Mouse (Mus musculus) liver, embryonic 16.5 days (tissue): ENCODE results near the gene Palm3. TPM values are rescaled to one million over a fixed set of nuclear protein-coding genes. Genes with fewer than 3 reads are reported as not detected.

Source experiments
- ATAC-seq: fragments of 200-750 bp; cut with Nextera tagmentation; 2 replicates; pipeline ENCODE4 v1.8.0; 2017; ENCODE audit warnings: low read depth, mild to moderate bottlenecking, moderate number of reproducible peaks, moderate library complexity
- H3K27ac ChIP-seq: fragments of 300-500 bp; sonication (generic); 2 replicates; pipeline ENCODE4 v1.5.1; 2014; ENCODE audit warnings: mild to moderate bottlenecking, low read length
- H3K27me3 ChIP-seq: fragments of 300-500 bp; sonication (generic); 2 replicates; pipeline ENCODE4 v1.6.1; 2014; ENCODE audit warnings: low read depth, low read length, mixed read lengths; ENCODE audit not compliant: control insufficient read depth, insufficient read depth
- H3K36me3 ChIP-seq: fragments of 300-500 bp; sonication (generic); 2 replicates; pipeline ENCODE4 v1.6.1; 2014; ENCODE audit warnings: mild to moderate bottlenecking; ENCODE audit not compliant: control insufficient read depth, insufficient read depth
- H3K4me1 ChIP-seq: fragments of 300-500 bp; sonication (generic); 2 replicates; pipeline ENCODE4 v1.6.1; 2014; ENCODE audit warnings: low read depth, low read length, mixed read lengths; ENCODE audit not compliant: control insufficient read depth
- H3K4me2 ChIP-seq: fragments of 300-500 bp; sonication (generic); 2 replicates; pipeline ENCODE4 v1.6.1; 2014; ENCODE audit warnings: low read depth, low read length, mixed read lengths
- H3K4me3 ChIP-seq: fragments of 300-500 bp; sonication (generic); 2 replicates; pipeline ENCODE4 v1.5.1; 2014; ENCODE audit warnings: low read depth, mild to moderate bottlenecking, low read length
- H3K9ac ChIP-seq: fragments of 300-500 bp; sonication (generic); 2 replicates; pipeline ENCODE4 v1.6.1; 2014; ENCODE audit warnings: low read depth, low read length
- H3K9me3 ChIP-seq: fragments of 300-500 bp; sonication (generic); replicated peaks from 2 replicates; pipeline ENCODE4 v1.6.1; 2016; ENCODE audit warnings: low read length; ENCODE audit not compliant: control insufficient read depth
- WGBS: fragments of 180-500 bp; shearing (Covaris S2); extraction: QIAGEN DNeasy Blood & Tissue Kit; methylation state at CpG from one replicate; pipeline ENCODE4 v1.1.7; 2014; ENCODE audit not compliant: insufficient replicate concordance; 5-methylcytosine and 5-hydroxymethylcytosine counted together
- microRNA counts: library from miRNA; unstranded; fragments of <30 nt; microRNA quantifications from one replicate; lab custom pipeline; 2016
- microRNA-seq: library from miRNA; unstranded; fragments of <30 nt; microRNA quantifications from one replicate; pipeline ENCODE4, GENCODE M21; 2016
- polyA plus RNA-seq: library from polyadenylated mRNA; unstranded; fragments of >200 nt; fragmentation: Nextera tagmentation; extraction: Ambion mirVana; gene quantifications from 2 replicates; pipeline ENCODE4 v1.2.1, GENCODE M21; 2015

Gene Palm3
- polyA plus RNA-seq, 1 experiment from 2014 or later: 0.15 TPM

GRCm38 (mm10) chr8:84072321-84072720 lies 51.0 kb downstream of the Palm3 start:
- H3K27me3 ChIP-seq: no peaks in the 10 kb centered on the region
- H3K36me3 ChIP-seq: no peaks in the 10 kb centered on the region; the same call in 1 of the 2 replicates
- H3K4me2 ChIP-seq: no peak overlapping the region
- ATAC-seq: no peak
- no peak overlapping the region for H3K4me3 ChIP-seq
- WGBS: 78% methylated on average over 10 of the region's 10 CpGs
- H3K9ac ChIP-seq: no peak overlapping the region
- peaks cover 23% of the 10 kb centered on the region for H3K4me1 ChIP-seq
- no peak overlapping the region for H3K27ac ChIP-seq
- H3K9me3 ChIP-seq: no peaks in the 10 kb centered on the region

- no peak for ATAC-seq
- Histone ChIP-seq H3K4me2 (no peak overlapping the region), H3K4me3 (no peak overlapping the region), H3K27ac (no peak overlapping the region), H3K9me3 (no peaks in the 10 kb centered on the region), H3K4me1 (peaks cover 12% of the 10 kb centered on the region), H3K9ac (no peak overlapping the region), H3K36me3 (no peaks in the 10 kb centered on the region; the same call in 1 of the 2 replicates), H3K27me3 (no peaks in the 10 kb centered on the region)
- 62% methylated on average over 10 of the region's 10 CpGs for WGBS
Observed at GRCm38 (mm10) chr8:84073230-84073976, 52.1 kb downstream of the Palm3 start.

GRCm38 (mm10) chr8:84076412-84076811 lies 55.1 kb downstream of the Palm3 start:
- no peak overlapping the region for H3K4me3 ChIP-seq
- no peak overlapping the region for H3K9ac ChIP-seq
- H3K4me2 ChIP-seq: no peak overlapping the region
- H3K9me3 ChIP-seq: no peaks in the 10 kb centered on the region
- no peak overlapping the region for H3K27ac ChIP-seq
- WGBS: 58% methylated on average over 1 of the region's 1 CpGs
- no peaks in the 10 kb centered on the region for H3K27me3 ChIP-seq
- H3K36me3 ChIP-seq: peaks cover 2% of the 10 kb centered on the region; the same call in 1 of the 2 replicates
- H3K4me1 ChIP-seq: no peaks in the 10 kb centered on the region; the same call in 1 of the 2 replicates
- ATAC-seq: no peak

- no peak overlapping the region for H3K4me2 ChIP-seq
- H3K36me3 ChIP-seq: peaks cover 2% of the 10 kb centered on the region; the same call in 1 of the 2 replicates
- WGBS: 82% methylated on average over 3 of the region's 3 CpGs
- no peaks in the 10 kb centered on the region for H3K9me3 ChIP-seq
- H3K27me3 ChIP-seq: no peaks in the 10 kb centered on the region
- no peaks in the 10 kb centered on the region; the same call in 1 of the 2 replicates for H3K4me1 ChIP-seq
- ATAC-seq: no peak
- no peak overlapping the region for H3K27ac ChIP-seq
- H3K9ac ChIP-seq: no peak overlapping the region
- H3K4me3 ChIP-seq: no peak overlapping the region
Observed at GRCm38 (mm10) chr8:84076849-84077248, 55.6 kb downstream of the Palm3 start.

- no peak overlapping the region for H3K9ac ChIP-seq
- WGBS: 67% methylated on average over 5 of the region's 5 CpGs
- H3K36me3 ChIP-seq: peaks cover 8% of the 10 kb centered on the region
- H3K9me3 ChIP-seq: no peaks in the 10 kb centered on the region
- ATAC-seq: no peak
- H3K27me3 ChIP-seq: no peaks in the 10 kb centered on the region
- H3K4me2 ChIP-seq: no peak overlapping the region
- no peak overlapping the region for H3K27ac ChIP-seq
- peaks cover 2% of the 10 kb centered on the region for H3K4me1 ChIP-seq
- no peak overlapping the region for H3K4me3 ChIP-seq
Observed at GRCm38 (mm10) chr8:84079206-84079605, 57.9 kb downstream of the Palm3 start.

MicroRNAs encoded within 50 kb of the gene (microRNA counts, 519-probe panel; counts per million panel counts)
- microRNA mmu-miR-1199 (lab: Ali Mortazavi, UCI): 60.7 counts per million

Small RNA genes within 50 kb of the gene (microRNA-seq; reads per million reads assigned to microRNA genes)
- gene Mir1199: 0.74 reads per million
- gene Mir8111: 3.0 reads per million, percentile 8 among the genes with 10 or more reads in this experiment

Other genes with a start within 250 kb of the Palm3 start
- 0.86 and 1.2 TPM in 2 replicates for gene Adgrl1, start 121.4 kb upstream of the Palm3 start, polyA plus RNA-seq
- gene Gm10644, start 66.3 kb upstream of the Palm3 start, polyA plus RNA-seq: 0.41 and 0.43 TPM in 2 replicates
- gene Asf1b, start 66.0 kb upstream of the Palm3 start, polyA plus RNA-seq: 108 and 110 TPM in 2 replicates
- 29.8 and 39.9 TPM in 2 replicates for gene Prkaca, start 48.5 kb upstream of the Palm3 start, polyA plus RNA-seq
- 3.6 and 3.9 TPM in 2 replicates for gene Samd1, start 23.8 kb upstream of the Palm3 start, polyA plus RNA-seq
- 0.56 and 0.58 TPM in 2 replicates for gene 1700067K01Rik, start 20.0 kb upstream of the Palm3 start, polyA plus RNA-seq
- 0.13 TPM in 1 of 2 replicates, not detected in the other for gene 2210011C24Rik, start 9.3 kb upstream of the Palm3 start, polyA plus RNA-seq
- 0.87 and 1.0 TPM in 2 replicates for gene Il27ra, start 21.1 kb downstream of the Palm3 start, polyA plus RNA-seq
- gene Rln3, start 23.5 kb downstream of the Palm3 start, polyA plus RNA-seq: 0.15 TPM in 1 of 2 replicates, not detected in the other
- gene Gm10643, start 43.7 kb downstream of the Palm3 start, polyA plus RNA-seq: 0.08 and 0.32 TPM in 2 replicates
- 2.0 and 2.7 TPM in 2 replicates for gene Rfx1, start 45.4 kb downstream of the Palm3 start, polyA plus RNA-seq
- 2.4 and 3.0 TPM in 2 replicates for gene Dcaf15, start 83.3 kb downstream of the Palm3 start, polyA plus RNA-seq
- 0.04 TPM in 1 of 2 replicates, not detected in the other for gene Podnl1, start 104.5 kb downstream of the Palm3 start, polyA plus RNA-seq
- 5.3 and 5.8 TPM in 2 replicates for gene Cc2d1a, start 126.5 kb downstream of the Palm3 start, polyA plus RNA-seq
- gene 4930432K21Rik, start 126.6 kb downstream of the Palm3 start, polyA plus RNA-seq: 0.26 and 0.28 TPM in 2 replicates
- gene Nanos3, start 163.7 kb downstream of the Palm3 start, polyA plus RNA-seq: not detected in 2 replicates
- 2.2 and 2.8 TPM in 2 replicates for gene Zswim4, start 215.6 kb downstream of the Palm3 start, polyA plus RNA-seq
- 175 and 185 TPM in 2 replicates for gene D8Ertd738e, start 228.2 kb downstream of the Palm3 start, polyA plus RNA-seq
- gene Mri1, start 235.9 kb downstream of the Palm3 start, polyA plus RNA-seq: 27.1 and 27.9 TPM in 2 replicates
- gene Ccdc130, start 248.9 kb downstream of the Palm3 start, polyA plus RNA-seq: 5.6 and 6.2 TPM in 2 replicates